9 mouse cellular contexts compared by ENCODE assay signal in the genomic region with DNA sequence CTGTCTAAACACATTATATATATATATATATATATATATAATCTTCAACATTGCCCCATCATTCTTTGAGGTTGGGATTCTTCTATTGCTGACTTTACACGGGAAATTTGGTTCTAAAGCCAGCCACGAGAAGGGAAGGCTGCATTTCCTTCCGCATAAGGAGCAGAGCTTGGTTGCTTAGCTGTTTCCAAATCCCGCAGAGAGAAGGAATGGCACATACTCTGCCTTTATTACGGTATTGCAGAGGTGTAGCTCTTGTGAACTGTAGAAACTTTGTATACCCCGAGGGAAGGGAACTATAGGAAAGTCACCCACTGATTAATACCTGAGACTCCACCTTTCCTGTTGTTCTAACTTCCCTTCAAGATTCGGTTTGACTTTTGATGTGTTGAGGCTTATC. TPM values are rescaled to one million over a fixed set of nuclear protein-coding genes. Genes with fewer than 3 reads are reported as not detected.
DNase-seq lines count a peak whose midpoint lies in the region; ATAC-seq and TF ChIP-seq lines count a peak whose summit lies in the region.
"Had no signal": no experiment of that assay in that cellular context is flagged by ENCODE, and none has a peak within 500 bp of the region (broad histone marks: within the 10 kb centered on the region; RNA-seq: fewer than 3 reads in every experiment).

No protein-coding gene starts in this region.

- ATAC-seq in hindbrain, postnatal 0 days, result no peak
- no peak for ATAC-seq in neural tube, embryonic 13.5 days (ENCODE audit: low read depth)

- TF ChIP-seq CTCF in lung, adult 2 months (IDR thresholded peaks at IDR 0.05; ENCODE audit: insufficient read depth, low read length), result no peak
- TF ChIP-seq CTCF in embryonic fibroblast, embryonic 13.5 days (IDR thresholded peaks at IDR 0.05; ENCODE audit: borderline replicate concordance, insufficient read depth, low read length), result no peak
- no peak for TF ChIP-seq CTCF in hindbrain, postnatal 0 days (IDR thresholded peaks at IDR 0.05; ENCODE audit: low read depth)
- TF ChIP-seq CTCF in thymus, adult 2 months (IDR thresholded peaks at IDR 0.05; ENCODE audit: borderline replicate concordance, control insufficient read depth, extremely low read depth, insufficient read depth, low read length, poor library complexity), result no peak

- DNase-seq in lung, adult 2 months, result no peak
- DNase-seq in lung, postnatal 36 days, result no peak
- peak; percentile 12 for DNase-seq in hindbrain, postnatal 0 days (ENCODE audit: low spot score)
- no peak for DNase-seq in ovary, adult 18-20 months (ENCODE audit: low spot score)
- DNase-seq in gastrocnemius, postnatal 4 days (ENCODE audit: low spot score in 2 of 2), result no peak
- DNase-seq in thymus, adult 2 months, result no peak

- peak overlapping the region; percentile 55 for H3K27ac ChIP-seq in embryonic fibroblast, embryonic 13.5 days (ENCODE audit: insufficient read depth, low read length)
- H3K27ac ChIP-seq in hindbrain, postnatal 0 days, result peak overlapping the region; percentile 18; the same call in 1 of the 2 replicates
- no peak overlapping the region for H3K27ac ChIP-seq in neural tube, embryonic 13.5 days (replicated peaks)
- H3K27ac ChIP-seq in thymus, adult 2 months (ENCODE audit: control insufficient read depth, insufficient read depth, low read length), result no peak overlapping the region

- WGBS in lung, adult 2 months, result 10% methylated on average over 7 of the region's 7 CpGs
- 13% methylated on average over 7 of the region's 7 CpGs for WGBS in hindbrain, postnatal 0 days
- 6% methylated on average over 7 of the region's 7 CpGs for WGBS in neural tube, embryonic 13.5 days
- WGBS in thymus, adult 2 months, result 19% methylated on average over 7 of the region's 7 CpGs

- H3K36me3 ChIP-seq in hindbrain, postnatal 0 days (ENCODE audit: insufficient read depth, low read length), result no peaks in the 10 kb centered on the region
- no peaks in the 10 kb centered on the region for H3K36me3 ChIP-seq in neural tube, embryonic 13.5 days
- no peaks in the 10 kb centered on the region for H3K36me3 ChIP-seq in thymus, adult 2 months (ENCODE audit: control insufficient read depth, insufficient read depth, low read length)

- H3K9ac ChIP-seq in hindbrain, postnatal 0 days (replicated peaks; ENCODE audit: low read length), result peak overlapping the region; percentile 68; the same call in 1 of the 2 replicates
- peak overlapping the region; percentile 75; the same call in 1 of the 2 replicates for H3K9ac ChIP-seq in neural tube, embryonic 13.5 days

- H3K9me3 ChIP-seq in hindbrain, postnatal 0 days (ENCODE audit: low read length), result no peaks in the 10 kb centered on the region
- no peaks in the 10 kb centered on the region for H3K9me3 ChIP-seq in neural tube, embryonic 13.5 days

- peak overlapping the region; percentile 87 for H3K4me2 ChIP-seq in hindbrain, postnatal 0 days (ENCODE audit: low read depth, low read length)
- peak overlapping the region; percentile 87 for H3K4me2 ChIP-seq in neural tube, embryonic 13.5 days

- H3K4me1 ChIP-seq in lung, adult 2 months (ENCODE audit: control insufficient read depth, insufficient read depth, low read length), result no peaks in the 10 kb centered on the region; the same call in 1 of the 2 replicates
- H3K4me1 ChIP-seq in embryonic fibroblast, embryonic 13.5 days (ENCODE audit: control insufficient read depth, insufficient read depth, low read length), result peaks cover 2% of the 10 kb centered on the region
- H3K4me1 ChIP-seq in hindbrain, postnatal 0 days (ENCODE audit: insufficient read depth, low read length), result no peaks in the 10 kb centered on the region
- peaks cover 40% of the 10 kb centered on the region for H3K4me1 ChIP-seq in neural tube, embryonic 13.5 days (replicated peaks)
- H3K4me1 ChIP-seq in thymus, adult 2 months (replicated peaks; ENCODE audit: control insufficient read depth, insufficient read depth, low read length), result peaks cover 14% of the 10 kb centered on the region

- 0 out of 2 replicates have a peak, but pooled peaks cover 6% of the 10 kb centered on the region for H3K27me3 ChIP-seq in hindbrain, postnatal 0 days (ENCODE audit: insufficient read depth, low read length)
- peaks cover 21% of the 10 kb centered on the region for H3K27me3 ChIP-seq in neural tube, embryonic 13.5 days
- H3K27me3 ChIP-seq in thymus, adult 2 months (ENCODE audit: control insufficient read depth, insufficient read depth, low read length), result peaks cover 8% of the 10 kb centered on the region

- peak overlapping the region; percentile 36 for H3K4me3 ChIP-seq in lung, adult 2 months (replicated peaks; ENCODE audit: extremely low read depth, low read depth, low read length)
- H3K4me3 ChIP-seq in embryonic fibroblast, embryonic 13.5 days (ENCODE audit: insufficient read depth, low read length), result peak overlapping the region; percentile 98
- H3K4me3 ChIP-seq in hindbrain, postnatal 0 days (ENCODE audit: low read length), result peak overlapping the region; percentile 62
- peak overlapping the region; percentile 56 for H3K4me3 ChIP-seq in neural tube, embryonic 13.5 days
- H3K4me3 ChIP-seq in thymus, adult 2 months (ENCODE audit: control insufficient read depth, insufficient read depth, low read length), result no peak overlapping the region

- TF ChIP-seq POLR2A in lung, adult 2 months (IDR thresholded peaks at IDR 0.05; ENCODE audit: borderline replicate concordance, extremely low read depth, low read depth, low read length), result no peak
- TF ChIP-seq POLR2A in embryonic fibroblast, embryonic 13.5 days (IDR thresholded peaks at IDR 0.05; ENCODE audit: low read depth, low read length), result no peak
- no peak for TF ChIP-seq POLR2A in thymus, adult 2 months (IDR thresholded peaks at IDR 0.05; ENCODE audit: control insufficient read depth, extremely low read depth, insufficient read depth, low read length, poor library complexity)

RNA-seq across cellular contexts. Expression of a gene that starts 2.6 kb away (rescaled TPM):
- polyA plus RNA-seq in lung, adult 2 months (2012; rRNA removed), result 13.1 and 31.3 TPM in 2 replicates
- polyA plus RNA-seq in embryonic fibroblast, embryonic 13.5 days (2011; ENCODE audit: insufficient read length, low read depth, missing spikeins), result 242 and 268 TPM in 2 replicates
- 72.7 and 80.6 TPM in 2 replicates for total RNA-seq in hindbrain, postnatal 0 days (2014; rRNA removed)
- polyA plus RNA-seq in hindbrain, postnatal 0 days (2015; fragmentation: Nextera tagmentation; extraction: Ambion mirVana), result 194 and 217 TPM in 2 replicates
- 104 and 109 TPM in 2 replicates for polyA plus RNA-seq in neural tube, embryonic 13.5 days (2015; fragmentation: Nextera tagmentation; extraction: Ambion mirVana)
- total RNA-seq in gastrocnemius, postnatal 4 days (2021), result 10 to 100 TPM; 43.5 to 44.7 TPM
- 4.6 and 7.3 TPM in 2 replicates for polyA plus RNA-seq in thymus, adult 2 months (2012; rRNA removed)
- total RNA-seq: monocyte, adult 5-6 weeks had no signal

Comparison
In these comparisons a context has a peak if more than half of its experiments do, and no peak if none do; other contexts are left out.
1. H3K27ac ChIP-seq: peak in embryonic fibroblast, embryonic 13.5 days (single experiment) and hindbrain, postnatal 0 days (single experiment); none in neural tube, embryonic 13.5 days (single experiment) and thymus, adult 2 months (single experiment).